Mouse (Mus musculus) v-Abl transformed pro-B cells (cell line): ENCODE results near the gene Ino80b.

Source experiments
- in situ Hi-C, 2 experiments: fragments of 400-800 bp; cut with MboI; formaldehyde crosslinking; loops; one replicate each; pipeline ENCODE4 v1.15.1; 2025; ENCODE audit not compliant: unreplicated experiment in 2 of 2

Ino80b gene

GRCm38 (mm10) chr6:83101688-83102556, 23.3 kb downstream of the Ino80b start:
- in situ Hi-C loops = loop anchor here (5.0 to 10.0 kb wide), 6 partner anchors 53 to 403 kb away; partner anchors contain the start of genes 1700003E16Rik (in 1 of the 2), Dguok (in 1 of the 2), Mob1a (in 1 of the 2) and Mthfd2 (in 1 of the 2)

GRCm38 (mm10) chr6:83101316-83101687, 23.9 kb downstream of the Ino80b start, which contains the start of the genes Ccdc142 and Gm42688:
Ccdc142 (plus strand) TSS chr6:83101601.
Gm42688 (plus strand) TSS chr6:83101617.
- in situ Hi-C loops = loop anchor here (5.0 to 10.0 kb wide), 6 partner anchors 53 to 403 kb away; partner anchors contain the start of genes 1700003E16Rik (in 1 of the 2), Dguok (in 1 of the 2), Mob1a (in 1 of the 2) and Mthfd2 (in 1 of the 2)

GRCm38 (mm10) chr6:83098411-83098810, 26.8 kb downstream of the Ino80b start:
- in situ Hi-C loops = loop anchor here in 1 of 2 experiments (5.0 to 25.0 kb wide), 2 partner anchors 186 to 1136 kb away; partner anchors contain the start of gene Mrpl19

- in situ Hi-C loops = loop anchor here in 1 of 2 experiments (5.0 to 25.0 kb wide), 2 partner anchors 184 to 1134 kb away; partner anchors contain the start of gene Mrpl19
Measured at GRCm38 (mm10) chr6:83095968-83096367, 29.3 kb downstream of the Ino80b start.

- in situ Hi-C loops = loop anchor here in 1 of 2 experiments (25.0 kb wide), 1 partner anchor 1130 kb away; the partner anchor contains the start of gene Mrpl19
Measured at GRCm38 (mm10) chr6:83092416-83093127, 32.7 kb downstream of the Ino80b start.

- in situ Hi-C loops = loop anchor here in 1 of 2 experiments (25.0 kb wide), 1 partner anchor 1126 kb away; the partner anchor contains the start of gene Mrpl19
Measured at GRCm38 (mm10) chr6:83087926-83088260, 37.3 kb downstream of the Ino80b start.

- in situ Hi-C loops = loop anchor here in 1 of 2 experiments (25.0 kb wide), 1 partner anchor 1125 kb away; the partner anchor contains the start of gene Mrpl19
Measured at GRCm38 (mm10) chr6:83087205-83087925, 37.9 kb downstream of the Ino80b start.

GRCm38 (mm10) chr6:83086121-83087035, 38.9 kb downstream of the Ino80b start, which contains the start of gene Lbx2:
Lbx2 (plus strand) TSS chr6:83086367.
- in situ Hi-C loops = loop anchor here in 1 of 2 experiments (25.0 kb wide), 1 partner anchor 1124 kb away; the partner anchor contains the start of gene Mrpl19

GRCm38 (mm10) chr6:83084477-83084876, 40.8 kb downstream of the Ino80b start:
- in situ Hi-C loops = loop anchor here in 1 of 2 experiments (25.0 kb wide), 1 partner anchor 1122 kb away; the partner anchor contains the start of gene Mrpl19

- in situ Hi-C loops = loop anchor here in 1 of 2 experiments (25.0 kb wide), 1 partner anchor 1121 kb away; the partner anchor contains the start of gene Mrpl19
Measured at GRCm38 (mm10) chr6:83083497-83083896, 41.7 kb downstream of the Ino80b start.

GRCm38 (mm10) chr6:83080210-83080609, 45.0 kb downstream of the Ino80b start:
- in situ Hi-C loops = loop anchor here in 1 of 2 experiments (25.0 kb wide), 1 partner anchor 1118 kb away; the partner anchor contains the start of gene Mrpl19

- in situ Hi-C loops = loop anchor here in 1 of 2 experiments (5.0 to 25.0 kb wide), 2 partner anchors 81 to 1116 kb away; partner anchors contain the start of gene Mrpl19
Measured at GRCm38 (mm10) chr6:83078324-83078858, 46.8 kb downstream of the Ino80b start.

GRCm38 (mm10) chr6:83077630-83078323, 47.5 kb downstream of the Ino80b start, which contains the start of gene Pcgf1:
Pcgf1 (plus strand) TSS chr6:83077869.
- in situ Hi-C loops = loop anchor here in 1 of 2 experiments (5.0 to 25.0 kb wide), 2 partner anchors 80 to 1115 kb away; partner anchors contain the start of gene Mrpl19

- in situ Hi-C loops = loop anchor here in 1 of 2 experiments (5.0 to 25.0 kb wide), 2 partner anchors 78 to 1113 kb away; partner anchors contain the start of gene Mrpl19
Measured at GRCm38 (mm10) chr6:83074979-83075378, 50.3 kb downstream of the Ino80b start.
